Mouse (Mus musculus): ENCODE results near the gene Clec4a1. TPM values are rescaled to one million over a fixed set of nuclear protein-coding genes. Genes with fewer than 3 reads are reported as not detected.

Clec4a1 gene
- polyA plus RNA-seq, 1 experiment: 1.1 TPM

DNA sequence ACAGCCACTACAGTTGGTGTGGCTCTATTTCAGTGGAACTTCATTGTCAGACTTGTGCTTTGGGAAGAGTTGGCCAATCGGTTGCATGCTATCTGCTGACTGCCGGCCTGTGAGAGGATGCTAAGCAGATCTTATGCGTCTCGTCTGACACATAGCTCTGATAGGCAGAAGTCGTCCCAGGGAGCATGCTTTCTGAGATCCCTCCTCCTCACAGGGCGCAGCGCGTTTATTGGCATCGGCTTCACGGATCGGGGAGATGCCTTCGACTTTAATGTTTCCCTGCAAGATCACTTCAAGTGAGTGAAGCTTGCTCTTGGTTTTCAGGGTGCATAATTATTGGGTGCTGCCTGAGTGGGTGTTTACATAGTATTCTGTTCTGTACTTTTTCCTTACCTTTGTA lies 40.4 kb upstream of the Clec4a1 start:
- Histone ChIP-seq H3K27ac (ENCODE audit: insufficient read depth, low read depth, low read length) (no peak overlapping the region), H3K4me1 (ENCODE audit: control insufficient read depth, insufficient read depth, low read length) (peaks cover 8% of the 10 kb centered on the region; the same call in 1 of the 2 replicates), H3K36me3 (ENCODE audit: control insufficient read depth, insufficient read depth, low read length) (peaks cover 14% of the 10 kb centered on the region), H3K4me3 (ENCODE audit: insufficient read depth, low read depth, low read length) (no peak overlapping the region), H3K27me3 (replicated peaks; ENCODE audit: control insufficient read depth, insufficient read depth, low read length) (no peaks in the 10 kb centered on the region)
- TF ChIP-seq POLR2A (IDR thresholded peaks at IDR 0.05; ENCODE audit: low read depth, low read length) (no peak), CTCF (conservative IDR thresholded peaks at IDR 0.05; ENCODE audit: insufficient read depth, insufficient read length, low read depth, low read length) (no peak)
- no peak for DNase-seq
- 92% methylated on average over 12 of the region's 12 CpGs for WGBS

GRCm38 (mm10) chr6:122883603-122884002 lies 38.0 kb upstream of the Clec4a1 start:
- 0 out of 2 replicates have a peak, but pooled peaks cover 3% of the 10 kb centered on the region for H3K4me1 ChIP-seq (ENCODE audit: control insufficient read depth, insufficient read depth, low read length)
- TF ChIP-seq CTCF (conservative IDR thresholded peaks at IDR 0.05; ENCODE audit: insufficient read depth, insufficient read length, low read depth, low read length) (no peak), POLR2A (IDR thresholded peaks at IDR 0.05; ENCODE audit: low read depth, low read length) (no peak)
- no peak overlapping the region for H3K4me3 ChIP-seq (ENCODE audit: insufficient read depth, low read depth, low read length)
- H3K36me3 ChIP-seq (ENCODE audit: control insufficient read depth, insufficient read depth, low read length): peaks cover 19% of the 10 kb centered on the region
- WGBS: 90% methylated on average over 9 of the region's 9 CpGs
- H3K27me3 ChIP-seq (replicated peaks; ENCODE audit: control insufficient read depth, insufficient read depth, low read length): no peaks in the 10 kb centered on the region
- H3K27ac ChIP-seq (ENCODE audit: insufficient read depth, low read depth, low read length): no peak overlapping the region
- DNase-seq: no peak

GRCm38 (mm10) chr6:122889599-122889998 lies 32.0 kb upstream of the Clec4a1 start:
- H3K36me3 ChIP-seq (ENCODE audit: control insufficient read depth, insufficient read depth, low read length): peaks cover 6% of the 10 kb centered on the region
- no peaks in the 10 kb centered on the region for H3K4me1 ChIP-seq (ENCODE audit: control insufficient read depth, insufficient read depth, low read length)
- no peak for TF ChIP-seq POLR2A (IDR thresholded peaks at IDR 0.05; ENCODE audit: low read depth, low read length)
- no peak for TF ChIP-seq CTCF (conservative IDR thresholded peaks at IDR 0.05; ENCODE audit: insufficient read depth, insufficient read length, low read depth, low read length)
- 94% methylated on average over 2 of the region's 2 CpGs for WGBS
- H3K27ac ChIP-seq (ENCODE audit: insufficient read depth, low read depth, low read length): no peak overlapping the region
- no peaks in the 10 kb centered on the region for H3K27me3 ChIP-seq (replicated peaks; ENCODE audit: control insufficient read depth, insufficient read depth, low read length)
- no peak for DNase-seq
- H3K4me3 ChIP-seq (ENCODE audit: insufficient read depth, low read depth, low read length): no peak overlapping the region

GRCm38 (mm10) chr6:122892442-122893049 lies 29.1 kb upstream of the Clec4a1 start:
- peaks cover 3% of the 10 kb centered on the region; the same call in 1 of the 2 replicates for H3K36me3 ChIP-seq (ENCODE audit: control insufficient read depth, insufficient read depth, low read length)
- 6% methylated on average over 2 of the region's 2 CpGs for WGBS
- no peak overlapping the region for H3K4me3 ChIP-seq (ENCODE audit: insufficient read depth, low read depth, low read length)
- H3K4me1 ChIP-seq (ENCODE audit: control insufficient read depth, insufficient read depth, low read length): no peaks in the 10 kb centered on the region
- TF ChIP-seq CTCF (conservative IDR thresholded peaks at IDR 0.05; ENCODE audit: insufficient read depth, insufficient read length, low read depth, low read length) (peak; percentile 83), POLR2A (IDR thresholded peaks at IDR 0.05; ENCODE audit: low read depth, low read length) (no peak)
- no peak overlapping the region for H3K27ac ChIP-seq (ENCODE audit: insufficient read depth, low read depth, low read length)
- peak; percentile 50 for DNase-seq
- H3K27me3 ChIP-seq (replicated peaks; ENCODE audit: control insufficient read depth, insufficient read depth, low read length): no peaks in the 10 kb centered on the region

DNA sequence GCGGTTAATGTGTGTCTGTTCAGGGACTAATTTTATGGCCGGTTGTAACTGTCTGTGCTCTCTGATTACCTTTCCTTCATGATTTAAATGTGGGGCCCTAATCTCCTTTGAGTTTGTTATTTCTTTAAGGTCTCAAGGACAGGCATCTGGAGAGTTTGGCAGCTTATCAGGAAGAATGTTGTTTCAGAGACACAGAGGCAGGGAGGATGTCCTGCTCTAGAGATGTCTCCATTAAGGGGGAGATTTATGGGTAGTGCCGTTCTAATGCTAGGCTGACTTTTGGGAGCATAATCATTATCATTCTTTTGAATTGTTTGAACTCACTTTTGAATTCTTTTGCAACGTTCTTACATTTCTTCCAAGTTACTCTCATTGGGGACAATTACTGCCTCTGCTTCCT lies 1.7 kb upstream of the Clec4a1 start:
- 16% methylated on average over 4 of the region's 4 CpGs for WGBS
- Histone ChIP-seq H3K4me3 (ENCODE audit: insufficient read depth, low read depth, low read length) (no peak overlapping the region), H3K27me3 (replicated peaks; ENCODE audit: control insufficient read depth, insufficient read depth, low read length) (no peaks in the 10 kb centered on the region), H3K27ac (ENCODE audit: insufficient read depth, low read depth, low read length) (no peak overlapping the region), H3K4me1 (ENCODE audit: control insufficient read depth, insufficient read depth, low read length) (no peaks in the 10 kb centered on the region), H3K36me3 (ENCODE audit: control insufficient read depth, insufficient read depth, low read length) (no peaks in the 10 kb centered on the region)
- no peak for DNase-seq
- TF ChIP-seq CTCF (conservative IDR thresholded peaks at IDR 0.05; ENCODE audit: insufficient read depth, insufficient read length, low read depth, low read length) (no peak), POLR2A (IDR thresholded peaks at IDR 0.05; ENCODE audit: low read depth, low read length) (no peak)

- Histone ChIP-seq H3K4me3 (ENCODE audit: insufficient read depth, low read depth, low read length) (no peak overlapping the region), H3K27ac (ENCODE audit: insufficient read depth, low read depth, low read length) (no peak overlapping the region), H3K36me3 (ENCODE audit: control insufficient read depth, insufficient read depth, low read length) (no peaks in the 10 kb centered on the region), H3K27me3 (replicated peaks; ENCODE audit: control insufficient read depth, insufficient read depth, low read length) (no peaks in the 10 kb centered on the region), H3K4me1 (ENCODE audit: control insufficient read depth, insufficient read depth, low read length) (no peaks in the 10 kb centered on the region)
- WGBS: 84% methylated on average over 3 of the region's 3 CpGs
- DNase-seq: no peak
- no peak for TF ChIP-seq POLR2A (IDR thresholded peaks at IDR 0.05; ENCODE audit: low read depth, low read length)
- no peak for TF ChIP-seq CTCF (conservative IDR thresholded peaks at IDR 0.05; ENCODE audit: insufficient read depth, insufficient read length, low read depth, low read length)
Measured at GRCm38 (mm10) chr6:122934845-122935244, 13.2 kb downstream of the Clec4a1 start.

DNA sequence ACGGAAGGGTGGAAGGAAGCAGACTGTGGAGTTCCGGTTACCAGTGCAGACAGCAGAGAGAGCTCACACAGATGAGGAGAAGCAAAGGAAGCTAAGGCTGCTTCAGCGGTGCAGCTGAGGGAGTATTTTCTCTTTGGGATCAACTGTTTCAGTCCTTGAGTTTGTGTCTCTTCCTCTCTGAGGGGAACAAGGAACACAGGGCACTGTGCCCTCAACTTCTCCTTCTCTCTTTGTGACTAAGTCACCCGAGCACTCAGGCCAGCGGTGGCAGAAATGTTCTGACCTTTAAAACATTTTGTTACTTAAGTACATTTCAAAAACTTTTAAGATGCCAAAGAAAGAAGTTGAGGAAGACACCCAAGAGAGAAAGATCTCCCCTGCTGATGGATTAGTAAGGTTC lies 18.0 kb downstream of the Clec4a1 start:
- no peak for DNase-seq
- no peaks in the 10 kb centered on the region for H3K27me3 ChIP-seq (replicated peaks; ENCODE audit: control insufficient read depth, insufficient read depth, low read length)
- TF ChIP-seq POLR2A (IDR thresholded peaks at IDR 0.05; ENCODE audit: low read depth, low read length) (no peak), CTCF (conservative IDR thresholded peaks at IDR 0.05; ENCODE audit: insufficient read depth, insufficient read length, low read depth, low read length) (no peak)
- no peak overlapping the region for H3K27ac ChIP-seq (ENCODE audit: insufficient read depth, low read depth, low read length)
- H3K36me3 ChIP-seq (ENCODE audit: control insufficient read depth, insufficient read depth, low read length): no peaks in the 10 kb centered on the region
- no peaks in the 10 kb centered on the region for H3K4me1 ChIP-seq (ENCODE audit: control insufficient read depth, insufficient read depth, low read length)
- 82% methylated on average over 5 of the region's 5 CpGs for WGBS
- no peak overlapping the region for H3K4me3 ChIP-seq (ENCODE audit: insufficient read depth, low read depth, low read length)

Data from kidney, adult 2 months (tissue).